Mouse (Mus musculus) liver, embryonic 15.5 days (tissue): ENCODE measurements around the gene Nek6. TPM values are rescaled to one million over a fixed set of nuclear protein-coding genes. Genes with fewer than 3 reads are reported as not detected.

Experiments
- ATAC-seq: fragments of 200-750 bp; cut with Nextera tagmentation; 2 replicates; pipeline ENCODE4 v1.8.0; 2017; ENCODE audit warnings: moderate number of reproducible peaks, mild to moderate bottlenecking, moderate library complexity; ENCODE audit not compliant: insufficient read depth
- H3K27ac ChIP-seq: fragments of 300-500 bp; sonication (generic); replicated peaks from 2 replicates; pipeline ENCODE4 v1.5.1; 2015; ENCODE audit warnings: mild to moderate bottlenecking, inconsistent platforms
- H3K27me3 ChIP-seq: fragments of 300-500 bp; sonication (generic); 2 replicates; pipeline ENCODE4 v1.6.1; 2015; ENCODE audit warnings: mild to moderate bottlenecking, inconsistent platforms
- H3K36me3 ChIP-seq: fragments of 300-500 bp; sonication (generic); replicated peaks from 2 replicates; pipeline ENCODE4 v1.6.1; 2015; ENCODE audit warnings: moderate library complexity, mild to moderate bottlenecking, inconsistent platforms
- H3K4me1 ChIP-seq: fragments of 300-500 bp; sonication (generic); replicated peaks from 2 replicates; pipeline ENCODE4 v1.6.1; 2015; ENCODE audit warnings: inconsistent platforms
- H3K4me2 ChIP-seq: fragments of 300-500 bp; sonication (generic); 2 replicates; pipeline ENCODE4 v1.6.1; 2015; ENCODE audit warnings: moderate library complexity, mild to moderate bottlenecking, inconsistent platforms
- H3K4me3 ChIP-seq: fragments of 300-500 bp; sonication (generic); replicated peaks from 2 replicates; pipeline ENCODE4 v1.5.1; 2015; ENCODE audit warnings: mild to moderate bottlenecking, inconsistent platforms
- H3K9ac ChIP-seq: fragments of 300-500 bp; sonication (generic); 2 replicates; pipeline ENCODE4 v1.6.1; 2015; ENCODE audit warnings: moderate library complexity, mild to moderate bottlenecking, inconsistent platforms
- H3K9me3 ChIP-seq: fragments of 300-500 bp; sonication (generic); replicated peaks from 2 replicates; pipeline ENCODE4 v1.6.1; 2016; ENCODE audit warnings: inconsistent platforms
- WGBS: fragments of 180-500 bp; shearing (Covaris S2); methylation state at CpG from one replicate; pipeline ENCODE4 v1.1.7; 2015; ENCODE audit warnings: mixed read lengths; ENCODE audit not compliant: insufficient replicate concordance; 5-methylcytosine and 5-hydroxymethylcytosine counted together
- polyA plus RNA-seq: library from polyadenylated mRNA; unstranded; fragments of >200 nt; fragmentation: Nextera tagmentation; extraction: Ambion mirVana; gene quantifications from 2 replicates; pipeline ENCODE4 v1.2.1, GENCODE M21; 2015

The Nek6 gene
- polyA plus RNA-seq, 1 experiment from 2014 or later, result 36.2 TPM

DNA sequence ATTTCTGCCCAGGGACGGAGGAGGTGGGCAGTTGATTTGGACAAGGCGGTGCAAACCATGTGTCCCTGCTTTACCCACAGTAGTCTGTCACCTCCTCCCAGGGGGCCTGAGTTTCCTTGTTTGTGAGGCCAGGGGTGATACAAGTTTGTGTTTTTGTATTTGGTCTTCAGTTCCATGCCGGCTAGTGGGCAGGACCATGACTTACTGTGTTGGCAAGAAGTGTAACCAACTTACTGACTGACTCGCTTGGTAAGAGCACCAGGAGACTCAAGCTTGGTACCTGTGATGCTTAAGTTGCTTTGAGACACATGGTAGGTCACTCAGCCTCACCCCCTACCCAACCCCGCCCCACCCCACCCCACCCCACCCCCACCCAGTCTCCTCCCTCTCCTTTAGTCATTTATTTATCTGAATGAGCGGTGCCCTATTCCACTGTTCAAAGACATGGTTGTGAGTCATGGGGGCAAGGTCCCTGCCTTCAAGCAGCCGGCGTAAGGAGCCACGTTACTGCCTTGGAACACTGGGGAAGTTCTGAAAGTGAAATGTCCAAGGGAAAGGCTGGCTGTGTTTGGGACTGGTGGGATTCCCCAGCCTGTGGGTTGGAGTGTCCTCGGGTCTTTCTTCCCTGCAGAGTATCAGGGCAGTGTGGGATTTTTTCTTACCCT lies 12.5 kb downstream of the Nek6 start:
- Histone ChIP-seq H3K36me3 (no peaks in the 10 kb centered on the region), H3K4me1 (peaks cover 54% of the 10 kb centered on the region), H3K4me2 (no peak overlapping the region), H3K9me3 (no peaks in the 10 kb centered on the region), H3K27me3 (no peaks in the 10 kb centered on the region), H3K9ac (no peak overlapping the region), H3K27ac (no peak overlapping the region), H3K4me3 (no peak overlapping the region)
- 70% methylated on average over 10 of the region's 10 CpGs for WGBS
- ATAC-seq, result no peak

DNA sequence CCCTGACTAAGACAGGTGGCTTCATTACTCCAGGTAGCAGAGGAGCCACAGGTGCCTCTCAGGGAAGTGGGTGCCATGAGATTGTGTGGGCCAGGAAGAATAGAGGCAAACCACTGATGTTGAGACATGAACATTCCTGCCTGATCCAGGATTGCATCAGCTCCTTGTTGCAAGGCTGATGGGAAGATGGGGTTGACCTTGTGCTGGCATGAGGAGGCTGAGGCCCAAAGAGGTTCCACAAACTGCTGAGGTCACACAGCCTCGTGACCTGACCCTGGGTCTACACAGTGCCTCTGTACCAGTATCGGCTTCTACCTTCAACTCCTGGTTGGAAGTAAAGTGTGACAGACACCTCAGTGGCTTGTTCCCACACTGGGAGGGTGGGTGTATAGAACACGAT lies 13.6 kb downstream of the Nek6 start:
- WGBS, result 65% methylated on average over 3 of the region's 3 CpGs
- Histone ChIP-seq H3K9me3 (no peaks in the 10 kb centered on the region), H3K4me1 (peaks cover 59% of the 10 kb centered on the region), H3K27ac (0 out of 2 replicates have a peak overlapping the region, but pooled peaks have one; percentile 24), H3K9ac (no peak overlapping the region), H3K27me3 (no peaks in the 10 kb centered on the region), H3K4me3 (no peak overlapping the region), H3K36me3 (no peaks in the 10 kb centered on the region), H3K4me2 (no peak overlapping the region)
- ATAC-seq, result no peak

GRCm38 (mm10) chr2:38529582-38530152 lies 18.2 kb downstream of the Nek6 start:
- H3K4me3 ChIP-seq, result no peak overlapping the region
- peaks cover 80% of the 10 kb centered on the region for H3K4me1 ChIP-seq
- H3K9ac ChIP-seq, result peak overlapping the region; percentile 51; the same call in 1 of the 2 replicates
- no peak for ATAC-seq
- 65% methylated on average over 14 of the region's 14 CpGs for WGBS
- 0 out of 2 replicates have a peak overlapping the region, but pooled peaks have one; percentile 73 for H3K4me2 ChIP-seq
- peak overlapping the region; percentile 91 for H3K27ac ChIP-seq
- H3K27me3 ChIP-seq, result no peaks in the 10 kb centered on the region
- H3K36me3 ChIP-seq, result no peaks in the 10 kb centered on the region
- H3K9me3 ChIP-seq, result no peaks in the 10 kb centered on the region

DNA sequence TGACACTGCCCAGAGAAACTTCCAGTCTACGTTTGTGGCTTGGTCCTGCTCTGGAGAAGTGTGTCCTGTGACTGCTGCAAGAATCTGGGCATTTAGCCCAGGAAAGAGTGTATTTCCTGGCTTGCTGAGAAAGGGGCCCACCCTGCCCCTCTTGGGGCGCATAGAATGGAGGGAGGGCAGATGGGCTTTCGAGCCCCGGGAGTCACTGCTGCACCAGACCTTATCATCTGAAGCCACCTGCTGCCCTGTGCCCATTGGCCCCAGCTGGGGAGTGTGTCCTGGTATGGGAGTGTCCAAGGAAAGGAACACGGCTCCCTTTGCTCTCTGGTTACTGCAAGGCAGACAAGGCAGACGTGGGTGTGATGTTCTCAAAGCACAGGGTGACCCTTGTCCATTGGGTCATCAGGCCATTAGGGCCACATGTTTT lies 19.5 kb downstream of the Nek6 start:
- 8% methylated on average over 6 of the region's 6 CpGs for WGBS
- peaks cover 84% of the 10 kb centered on the region for H3K4me1 ChIP-seq
- no peaks in the 10 kb centered on the region for H3K27me3 ChIP-seq
- H3K27ac ChIP-seq, result peak overlapping the region; percentile 91
- H3K9me3 ChIP-seq, result no peaks in the 10 kb centered on the region
- peak; percentile 91 for ATAC-seq
- H3K9ac ChIP-seq, result peak overlapping the region; percentile 51
- H3K36me3 ChIP-seq, result no peaks in the 10 kb centered on the region
- H3K4me2 ChIP-seq, result peak overlapping the region; percentile 73
- peak overlapping the region; percentile 35 for H3K4me3 ChIP-seq

- Histone ChIP-seq H3K4me3 (peak overlapping the region; percentile 35), H3K36me3 (no peaks in the 10 kb centered on the region), H3K27ac (peak overlapping the region; percentile 91), H3K9me3 (no peaks in the 10 kb centered on the region), H3K4me1 (peaks cover 99% of the 10 kb centered on the region), H3K4me2 (peak overlapping the region; percentile 73), H3K27me3 (no peaks in the 10 kb centered on the region), H3K9ac (peak overlapping the region; percentile 52)
- 6% methylated on average over 6 of the region's 6 CpGs for WGBS
- peak; percentile 49 for ATAC-seq
These were observed 21.9 kb downstream of the Nek6 start for GRCm38 (mm10) chr2:38533322-38533721.

GRCm38 (mm10) chr2:38533767-38534166 lies 22.3 kb downstream of the Nek6 start:
- peaks cover 97% of the 10 kb centered on the region for H3K4me1 ChIP-seq
- no peaks in the 10 kb centered on the region for H3K27me3 ChIP-seq
- WGBS, result 20% methylated on average over 6 of the region's 6 CpGs
- H3K9me3 ChIP-seq, result no peaks in the 10 kb centered on the region
- H3K9ac ChIP-seq, result peak overlapping the region; percentile 52
- H3K27ac ChIP-seq, result peak overlapping the region; percentile 91
- H3K4me2 ChIP-seq, result peak overlapping the region; percentile 73
- H3K36me3 ChIP-seq, result no peaks in the 10 kb centered on the region
- no peak for ATAC-seq
- H3K4me3 ChIP-seq, result peak overlapping the region; percentile 35

DNA sequence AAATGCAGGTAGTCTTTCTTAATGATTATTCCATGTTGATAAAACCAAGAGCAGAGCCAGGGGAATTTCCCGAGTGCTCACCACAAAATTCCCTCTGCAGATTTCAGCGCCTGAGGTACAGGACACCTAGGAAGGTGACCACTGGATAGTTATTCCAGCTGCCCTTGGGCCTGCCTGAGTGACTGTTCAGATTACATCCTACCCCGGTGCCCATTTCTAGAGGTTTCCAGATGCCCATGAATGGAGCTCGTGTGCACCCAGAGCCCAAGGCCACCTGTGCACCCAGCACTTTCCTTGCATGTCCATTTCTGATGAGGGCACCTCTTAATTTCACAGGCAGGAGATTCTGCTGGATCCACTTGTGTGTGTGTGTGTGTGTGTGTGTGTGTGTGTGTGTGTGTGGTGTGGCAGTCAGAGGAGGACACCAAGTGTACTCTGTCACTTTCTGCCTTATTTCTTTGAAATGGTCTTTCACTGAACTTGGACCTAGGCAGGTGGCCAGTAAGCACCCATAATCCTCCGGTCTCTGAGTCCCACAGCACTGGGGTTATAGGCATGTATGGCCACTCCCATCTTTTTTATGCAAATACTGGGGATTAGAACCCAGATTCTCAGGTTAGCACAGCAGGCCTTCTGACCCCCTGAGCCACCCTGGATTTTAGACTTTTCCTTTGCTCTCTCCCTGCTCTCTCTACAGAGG lies 22.9 kb downstream of the Nek6 start:
- Histone ChIP-seq H3K4me2 (peak overlapping the region; percentile 73; the same call in 1 of the 2 replicates), H3K27ac (peak overlapping the region; percentile 91), H3K27me3 (no peaks in the 10 kb centered on the region), H3K4me1 (peaks cover 96% of the 10 kb centered on the region), H3K9me3 (no peaks in the 10 kb centered on the region), H3K36me3 (no peaks in the 10 kb centered on the region), H3K9ac (peak overlapping the region; percentile 52; the same call in 1 of the 2 replicates), H3K4me3 (no peak overlapping the region)
- WGBS, result 76% methylated on average over 5 of the region's 5 CpGs
- ATAC-seq, result no peak

- WGBS, result 79% methylated on average over 8 of the region's 8 CpGs
- H3K9me3 ChIP-seq, result no peaks in the 10 kb centered on the region
These were observed 23.6 kb downstream of the Nek6 start for GRCm38 (mm10) chr2:38535051-38535450.

GRCm38 (mm10) chr2:38535521-38536220 lies 24.2 kb downstream of the Nek6 start:
- H3K4me3 ChIP-seq, result peak overlapping the region; percentile 26; the same call in 1 of the 2 replicates
- H3K27ac ChIP-seq, result peak overlapping the region; percentile 91
- no peak for ATAC-seq
- H3K4me2 ChIP-seq, result peak overlapping the region; percentile 60
- no peaks in the 10 kb centered on the region for H3K27me3 ChIP-seq
- no peaks in the 10 kb centered on the region for H3K36me3 ChIP-seq
- H3K4me1 ChIP-seq, result peaks cover 94% of the 10 kb centered on the region
- peak overlapping the region; percentile 47; the same call in 1 of the 2 replicates for H3K9ac ChIP-seq
- WGBS, result 11% methylated on average over 14 of the region's 14 CpGs
- H3K9me3 ChIP-seq, result no peaks in the 10 kb centered on the region

More at GRCm38 (mm10) chr2:38535051-38535450, 23.6 kb downstream of the Nek6 start:
- Histone ChIP-seq H3K9ac (peak overlapping the region; percentile 47; the same call in 1 of the 2 replicates), H3K4me2 (peak overlapping the region; percentile 60), H3K36me3 (no peaks in the 10 kb centered on the region), H3K4me1 (peaks cover 95% of the 10 kb centered on the region), H3K4me3 (no peak overlapping the region), H3K27me3 (no peaks in the 10 kb centered on the region), H3K27ac (peak overlapping the region; percentile 91)
- ATAC-seq, result no peak

DNA sequence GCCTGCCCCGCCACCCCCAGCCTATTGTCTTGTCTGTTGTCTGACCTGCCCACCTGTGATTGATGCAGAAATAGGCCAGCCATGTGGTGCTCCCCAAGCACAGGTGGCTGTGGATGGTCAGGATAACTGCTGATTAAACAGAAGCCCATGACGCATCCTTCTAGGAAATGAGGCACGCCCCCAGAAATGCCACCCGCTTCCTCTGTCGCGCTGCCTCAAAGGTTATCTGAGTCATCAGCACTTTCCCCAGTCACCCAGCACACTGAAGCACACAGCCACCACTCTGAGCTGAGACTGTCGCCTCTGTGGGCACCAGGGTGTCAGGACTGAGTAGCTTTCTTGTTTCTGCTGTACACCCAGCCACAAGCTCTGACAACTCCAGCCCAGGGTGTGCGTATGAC lies 24.9 kb downstream of the Nek6 start:
- H3K9ac ChIP-seq, result peak overlapping the region; percentile 47
- peak overlapping the region; percentile 60 for H3K4me2 ChIP-seq
- peak overlapping the region; percentile 91 for H3K27ac ChIP-seq
- no peaks in the 10 kb centered on the region for H3K27me3 ChIP-seq
- no peaks in the 10 kb centered on the region for H3K36me3 ChIP-seq
- peaks cover 94% of the 10 kb centered on the region for H3K4me1 ChIP-seq
- 8% methylated on average over 8 of the region's 8 CpGs for WGBS
- peak overlapping the region; percentile 26; the same call in 1 of the 2 replicates for H3K4me3 ChIP-seq
- peak; percentile 75 for ATAC-seq
- H3K9me3 ChIP-seq, result no peaks in the 10 kb centered on the region
